Mouse (Mus musculus) bone marrow, adult 2 months (tissue): ENCODE measurements around the gene Camta1.

Experiments used
- CTCF ChIP-seq: fragments of 200-500 bp; IDR thresholded peaks from 2 replicates; pipeline ENCODE4 v1.5.1; 2011; ENCODE audit warnings: low read length, control low read depth; ENCODE audit not compliant: control insufficient read depth, insufficient read depth
- POLR2A ChIP-seq: fragments of 200-500 bp; IDR thresholded peaks from 2 replicates; pipeline ENCODE4 v1.6.1; 2011; ENCODE audit warnings: low read depth, mild to moderate bottlenecking, control low read depth, low read length, borderline replicate concordance; ENCODE audit not compliant: control insufficient read depth

GRCm38 (mm10) chr4:150896896-150897624 is 964.6 kb downstream of the Camta1 start:
- TF ChIP-seq CTCF (no peak), POLR2A (no peak)
